Mouse (Mus musculus) forebrain, embryonic 12.5 days (tissue): ENCODE data around the gene Rims1. TPM values are rescaled to one million over a fixed set of nuclear protein-coding genes. Genes with fewer than 3 reads are reported as not detected.

Experiments used
- ATAC-seq: fragments of 200-750 bp; cut with Nextera tagmentation; 2 replicates; pipeline ENCODE4 v1.8.0; 2017; ENCODE audit warnings: moderate TSS enrichment; ENCODE audit not compliant: low FRiP score
- H3K27ac ChIP-seq: fragments of 300-500 bp; sonication (generic); 2 replicates; pipeline ENCODE4 v1.5.1; 2016; ENCODE audit warnings: mild to moderate bottlenecking
- H3K27me3 ChIP-seq: fragments of 300-500 bp; sonication (generic); 2 replicates; pipeline ENCODE4 v1.6.1; 2016; ENCODE audit warnings: mild to moderate bottlenecking
- H3K36me3 ChIP-seq: fragments of 300-500 bp; sonication (generic); replicated peaks from 2 replicates; pipeline ENCODE4 v1.6.1; 2016; ENCODE audit warnings: mild to moderate bottlenecking
- H3K4me1 ChIP-seq: fragments of 300-500 bp; sonication (generic); 2 replicates; pipeline ENCODE4 v1.6.1; 2016
- H3K4me2 ChIP-seq: fragments of 300-500 bp; sonication (generic); 2 replicates; pipeline ENCODE4 v1.6.1; 2016; ENCODE audit warnings: mild to moderate bottlenecking, moderate library complexity
- H3K4me3 ChIP-seq: fragments of 300-500 bp; sonication (generic); replicated peaks from 2 replicates; pipeline ENCODE4 v1.5.1; 2016; ENCODE audit warnings: mild to moderate bottlenecking
- H3K9ac ChIP-seq: fragments of 300-500 bp; sonication (generic); 2 replicates; pipeline ENCODE4 v1.6.1; 2016; ENCODE audit warnings: mild to moderate bottlenecking
- H3K9me3 ChIP-seq: fragments of 300-500 bp; sonication (generic); 2 replicates; pipeline ENCODE4 v1.6.1; 2016
- WGBS: fragments of 180-500 bp; shearing (Covaris S2); methylation state at CpG from one replicate; pipeline ENCODE4 v1.1.7; 2016; 5-methylcytosine and 5-hydroxymethylcytosine counted together
- polyA plus RNA-seq: library from polyadenylated mRNA; unstranded; fragments of >200 nt; fragmentation: Nextera tagmentation; extraction: Ambion mirVana; gene quantifications from 2 replicates; pipeline ENCODE4 v1.2.1, GENCODE M21; 2016

Rims1 gene
- polyA plus RNA-seq, 1 experiment from 2014 or later: 5.4 TPM

DNA sequence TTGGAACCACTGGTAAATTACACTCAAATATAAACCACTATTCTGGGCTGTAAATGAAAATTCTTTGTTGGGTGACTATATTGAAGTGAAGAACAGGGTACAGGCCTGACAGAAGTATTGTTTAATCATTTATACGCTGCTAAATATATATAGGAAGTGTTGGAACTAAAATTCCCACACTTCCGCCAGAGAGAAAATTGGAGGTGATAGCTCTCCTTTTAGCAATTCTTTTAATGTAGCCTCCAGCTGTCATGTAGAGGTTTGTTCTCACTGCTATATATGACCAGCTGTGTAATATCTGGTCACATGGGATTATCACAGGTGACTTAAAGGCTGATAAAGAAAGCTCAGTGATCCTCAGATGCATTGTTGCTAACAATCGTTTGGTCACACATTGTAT is 144.0 kb downstream of the Rims1 start:
- no peaks in the 10 kb centered on the region for H3K36me3 ChIP-seq
- ATAC-seq: no peak

DNA sequence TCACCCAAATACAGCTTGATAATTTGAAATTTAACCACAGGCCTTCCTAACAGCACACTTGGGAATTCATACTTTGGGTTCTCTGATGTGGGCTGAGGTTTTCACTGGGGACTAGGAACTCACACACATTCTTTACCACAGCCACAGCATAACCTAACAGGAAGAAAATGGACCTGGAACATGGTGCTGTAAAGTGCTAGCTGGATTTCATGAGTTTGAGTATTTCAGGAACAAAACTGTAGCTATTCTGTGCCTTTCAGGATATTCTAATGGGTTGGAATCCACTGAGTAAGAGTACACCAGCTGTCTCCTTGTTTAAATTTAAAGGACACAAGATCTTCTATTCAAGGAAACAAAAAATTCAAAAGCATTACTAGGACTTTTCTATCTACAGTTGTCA is 149.8 kb downstream of the Rims1 start:
- H3K4me3 ChIP-seq: no peak overlapping the region
- H3K27me3 ChIP-seq: no peaks in the 10 kb centered on the region
- no peaks in the 10 kb centered on the region for H3K4me1 ChIP-seq
- no peak overlapping the region for H3K4me2 ChIP-seq
- H3K9ac ChIP-seq: no peak overlapping the region
- no peaks in the 10 kb centered on the region for H3K36me3 ChIP-seq
- H3K9me3 ChIP-seq: no peaks in the 10 kb centered on the region
- no peak for ATAC-seq
- H3K27ac ChIP-seq: no peak overlapping the region

More for the DNA sequence above, 144.0 kb downstream of the Rims1 start:
- Histone ChIP-seq H3K4me2 (no peak overlapping the region), H3K4me1 (no peaks in the 10 kb centered on the region), H3K9ac (no peak overlapping the region), H3K27ac (no peak overlapping the region), H3K9me3 (no peaks in the 10 kb centered on the region), H3K4me3 (no peak overlapping the region), H3K27me3 (no peaks in the 10 kb centered on the region)
- 89% methylated on average over 3 of the region's 3 CpGs for WGBS

DNA sequence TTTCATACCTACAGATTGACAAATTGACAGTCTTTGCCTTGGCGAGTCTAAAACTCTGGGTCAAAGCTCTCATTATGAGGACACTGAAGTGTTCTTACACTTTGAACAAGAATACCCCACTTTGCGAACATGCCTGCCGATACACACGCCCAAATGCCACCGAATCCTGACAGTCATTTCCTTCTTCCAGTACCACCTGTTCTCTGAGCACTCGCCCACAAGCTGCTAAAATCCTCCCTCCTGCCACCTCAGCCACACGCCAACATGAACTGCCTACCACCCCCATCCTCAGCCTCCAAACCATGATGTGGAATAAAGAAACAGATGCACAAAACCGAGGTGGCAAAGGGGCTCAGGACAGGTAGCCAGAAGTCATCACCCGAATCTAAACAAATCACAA is 150.9 kb downstream of the Rims1 start:
- Histone ChIP-seq H3K27ac (no peak overlapping the region), H3K27me3 (no peaks in the 10 kb centered on the region), H3K9ac (no peak overlapping the region), H3K4me2 (no peak overlapping the region), H3K4me1 (no peaks in the 10 kb centered on the region), H3K36me3 (no peaks in the 10 kb centered on the region), H3K4me3 (no peak overlapping the region), H3K9me3 (no peaks in the 10 kb centered on the region)
- no peak for ATAC-seq
- 89% methylated on average over 9 of the region's 9 CpGs for WGBS

DNA sequence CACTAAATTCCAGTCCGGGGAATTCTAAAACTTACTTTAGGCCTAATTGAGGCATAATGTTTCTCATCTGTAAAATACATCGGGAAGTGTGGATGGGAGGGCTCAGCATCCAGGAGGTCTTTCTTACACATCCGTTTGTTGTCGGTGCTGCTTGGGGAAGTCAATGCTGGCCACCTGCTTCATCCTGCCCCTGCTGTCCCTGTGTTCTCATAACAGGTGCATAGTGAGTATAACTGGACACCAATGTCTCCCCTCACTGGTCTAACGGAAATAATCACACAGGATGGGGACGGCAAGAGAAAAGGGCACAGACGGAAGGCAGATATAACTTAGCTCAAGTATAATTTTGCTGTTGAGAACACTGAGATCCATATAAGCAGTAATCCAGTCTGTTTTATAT is 155.2 kb downstream of the Rims1 start:
- WGBS: 78% methylated on average over 7 of the region's 7 CpGs

DNA sequence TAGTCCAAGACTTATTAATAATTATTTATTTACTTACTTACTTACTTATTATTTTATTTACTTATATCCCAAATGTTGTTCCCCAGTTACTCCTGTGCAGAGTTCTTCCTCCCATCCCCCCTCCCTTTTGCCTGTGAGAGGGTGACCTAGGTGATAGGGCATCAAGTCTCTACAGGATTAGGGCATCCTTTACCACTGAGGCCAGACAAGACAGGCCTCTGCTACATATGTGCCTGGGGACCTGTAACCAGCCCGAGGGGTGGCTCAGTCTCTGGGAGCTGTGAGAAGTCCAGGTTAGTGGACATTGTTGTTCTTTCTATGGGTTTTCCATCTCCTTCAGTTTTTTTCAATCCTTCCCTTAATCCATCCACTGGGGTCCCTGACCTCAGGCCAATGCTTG is 156.4 kb downstream of the Rims1 start:
- no peak overlapping the region for H3K4me2 ChIP-seq
- H3K9me3 ChIP-seq: no peaks in the 10 kb centered on the region
- H3K27me3 ChIP-seq: no peaks in the 10 kb centered on the region
- no peak for ATAC-seq
- H3K4me3 ChIP-seq: no peak overlapping the region
- H3K27ac ChIP-seq: no peak overlapping the region
- no peak overlapping the region for H3K9ac ChIP-seq
- no peaks in the 10 kb centered on the region for H3K36me3 ChIP-seq
- H3K4me1 ChIP-seq: no peaks in the 10 kb centered on the region
- 64% methylated on average over 1 of the region's 1 CpGs for WGBS

More for the DNA sequence above, 155.2 kb downstream of the Rims1 start:
- no peak overlapping the region for H3K4me3 ChIP-seq
- H3K4me2 ChIP-seq: no peak overlapping the region
- H3K36me3 ChIP-seq: no peaks in the 10 kb centered on the region
- no peak overlapping the region for H3K9ac ChIP-seq
- no peak for ATAC-seq
- H3K27me3 ChIP-seq: no peaks in the 10 kb centered on the region
- no peaks in the 10 kb centered on the region for H3K4me1 ChIP-seq
- no peaks in the 10 kb centered on the region for H3K9me3 ChIP-seq
- no peak overlapping the region for H3K27ac ChIP-seq

DNA sequence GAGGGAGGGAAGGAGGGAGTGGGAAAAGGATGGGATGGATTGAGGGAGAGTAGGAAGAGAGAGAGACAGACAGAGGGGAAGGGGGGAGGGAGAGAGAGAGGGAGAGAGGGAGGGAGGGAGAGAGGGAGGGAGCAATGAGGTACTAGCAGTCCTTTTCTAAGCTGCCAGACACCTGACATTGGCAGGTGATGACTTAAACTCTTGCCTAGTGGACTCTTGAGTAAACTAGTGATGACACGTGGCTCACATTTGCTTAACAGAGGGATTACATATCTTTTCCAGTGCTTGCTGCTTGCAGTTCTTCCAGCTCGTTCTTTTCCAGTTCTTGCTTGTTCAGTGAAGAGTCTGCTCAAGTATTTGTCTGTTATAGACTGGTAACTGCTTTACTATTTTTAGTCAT is 160.5 kb downstream of the Rims1 start:
- H3K9me3 ChIP-seq: no peaks in the 10 kb centered on the region
- 44% methylated on average over 2 of the region's 2 CpGs for WGBS
- H3K9ac ChIP-seq: no peak overlapping the region
- no peak overlapping the region for H3K4me2 ChIP-seq
- no peaks in the 10 kb centered on the region for H3K27me3 ChIP-seq
- ATAC-seq: no peak
- no peaks in the 10 kb centered on the region for H3K36me3 ChIP-seq
- H3K4me3 ChIP-seq: no peak overlapping the region
- H3K27ac ChIP-seq: no peak overlapping the region
- H3K4me1 ChIP-seq: no peaks in the 10 kb centered on the region

DNA sequence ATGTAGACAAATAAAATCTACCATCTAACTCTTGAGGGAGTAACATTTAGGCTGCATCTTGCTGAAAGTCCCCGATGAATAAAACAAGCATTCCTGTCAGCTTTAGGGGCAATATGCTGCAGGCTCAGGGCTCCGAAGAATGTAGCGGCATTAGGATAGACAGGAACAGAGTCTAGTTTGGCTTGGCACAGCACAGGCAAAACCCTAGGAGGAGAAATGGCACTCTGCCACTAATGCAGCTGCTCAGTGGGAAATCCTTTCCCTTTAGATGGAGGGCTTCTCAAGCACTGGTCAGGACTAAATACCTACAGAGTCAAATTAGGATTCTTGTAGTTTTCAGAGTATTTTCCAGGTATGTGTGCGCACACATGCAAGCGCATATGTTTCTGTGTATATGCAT is 165.2 kb downstream of the Rims1 start:
- Histone ChIP-seq H3K9me3 (no peaks in the 10 kb centered on the region), H3K36me3 (no peaks in the 10 kb centered on the region), H3K9ac (no peak overlapping the region), H3K4me2 (no peak overlapping the region), H3K4me1 (no peaks in the 10 kb centered on the region), H3K4me3 (no peak overlapping the region), H3K27ac (no peak overlapping the region), H3K27me3 (no peaks in the 10 kb centered on the region)
- ATAC-seq: no peak
- WGBS: 87% methylated on average over 5 of the region's 5 CpGs

DNA sequence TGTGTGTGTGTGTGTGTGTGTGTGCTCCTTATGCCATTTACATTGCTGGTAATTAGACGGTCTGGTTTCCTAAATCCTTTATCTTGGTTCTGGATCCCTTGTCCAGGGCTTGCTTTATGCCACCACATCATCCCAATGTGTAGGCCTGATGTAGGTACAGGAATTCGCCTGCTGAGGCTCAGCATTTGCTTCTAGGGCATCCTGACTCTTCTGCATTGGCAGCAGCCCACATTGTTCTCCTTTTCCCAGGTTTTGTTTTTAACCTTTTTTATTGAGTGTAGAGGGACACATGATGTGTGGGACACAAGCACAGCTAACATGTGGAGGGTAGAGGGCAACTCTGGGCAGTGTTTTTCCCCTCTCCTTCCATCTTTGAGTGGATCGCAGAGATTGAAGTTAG is 166.1 kb downstream of the Rims1 start:
- Histone ChIP-seq H3K9ac (no peak overlapping the region), H3K4me2 (no peak overlapping the region), H3K4me3 (no peak overlapping the region), H3K36me3 (no peaks in the 10 kb centered on the region), H3K4me1 (no peaks in the 10 kb centered on the region), H3K27me3 (no peaks in the 10 kb centered on the region), H3K27ac (no peak overlapping the region), H3K9me3 (no peaks in the 10 kb centered on the region)
- ATAC-seq: no peak
- WGBS: 82% methylated on average over 3 of the region's 3 CpGs

DNA sequence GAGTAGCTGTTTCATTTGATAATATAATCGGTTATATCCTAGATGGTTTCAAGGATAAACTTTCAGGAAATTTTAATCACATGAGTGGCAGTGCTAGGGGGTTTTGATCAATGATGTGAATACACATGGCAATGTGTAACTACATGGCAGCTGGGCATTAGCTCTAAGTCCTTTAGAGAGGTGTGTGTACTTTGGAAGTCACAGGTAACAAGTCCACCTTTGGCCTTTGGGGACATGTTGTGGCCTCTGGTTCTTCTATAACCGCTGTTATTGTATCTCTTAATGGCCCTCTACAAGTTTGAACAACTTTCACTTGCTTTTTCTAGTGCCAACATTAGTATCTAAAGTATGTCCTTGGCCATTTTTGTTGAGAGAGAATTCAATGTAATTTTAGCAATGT is 171.9 kb downstream of the Rims1 start:
- Histone ChIP-seq H3K36me3 (no peaks in the 10 kb centered on the region), H3K4me3 (no peak overlapping the region), H3K4me2 (no peak overlapping the region), H3K9ac (no peak overlapping the region), H3K27me3 (no peaks in the 10 kb centered on the region), H3K27ac (no peak overlapping the region), H3K4me1 (no peaks in the 10 kb centered on the region), H3K9me3 (no peaks in the 10 kb centered on the region)
- no peak for ATAC-seq
- 93% methylated on average over 2 of the region's 2 CpGs for WGBS

DNA sequence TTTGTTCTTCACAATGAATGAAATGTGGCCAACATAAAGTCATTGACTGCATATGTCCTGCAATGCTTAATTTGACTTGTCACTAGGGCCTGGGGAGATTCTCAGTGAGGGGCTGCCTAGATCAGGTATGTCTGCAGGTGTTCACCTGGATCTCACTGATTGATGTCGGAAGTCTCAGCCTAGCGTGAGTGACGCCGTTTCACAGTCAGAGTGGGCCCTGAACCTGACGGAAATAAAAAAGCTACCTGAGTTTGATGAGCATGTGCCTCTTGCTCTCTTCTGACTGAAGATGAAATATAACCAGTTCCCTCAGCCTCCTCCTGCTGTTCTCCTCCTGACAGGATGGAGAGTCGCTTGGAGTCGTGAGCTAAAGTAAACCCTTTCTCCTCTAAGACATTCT is 173.2 kb downstream of the Rims1 start:
- Histone ChIP-seq H3K36me3 (no peaks in the 10 kb centered on the region), H3K9me3 (no peaks in the 10 kb centered on the region), H3K9ac (no peak overlapping the region), H3K4me3 (no peak overlapping the region), H3K4me1 (no peaks in the 10 kb centered on the region), H3K4me2 (no peak overlapping the region), H3K27ac (no peak overlapping the region), H3K27me3 (no peaks in the 10 kb centered on the region)
- no peak for ATAC-seq
- WGBS: 87% methylated on average over 7 of the region's 7 CpGs

DNA sequence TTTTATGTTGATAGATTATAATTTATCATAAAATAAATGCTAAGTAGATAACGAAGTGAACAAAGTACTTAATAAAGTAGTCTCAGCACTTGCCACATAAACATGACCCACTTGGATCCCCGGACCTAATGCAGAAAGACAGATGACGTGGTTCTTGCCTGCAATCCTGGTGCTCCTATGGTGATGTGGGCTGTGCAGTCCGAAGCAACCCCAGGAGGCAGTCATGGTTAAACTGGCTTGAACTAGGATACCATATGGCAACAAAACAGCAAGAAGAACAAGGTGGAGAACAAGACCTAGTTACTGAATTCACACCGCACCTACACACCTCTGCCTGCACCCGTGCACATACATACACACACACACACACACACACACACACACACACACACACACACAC is 173.8 kb downstream of the Rims1 start:
- Histone ChIP-seq H3K4me1 (no peaks in the 10 kb centered on the region), H3K9ac (no peak overlapping the region), H3K4me3 (no peak overlapping the region), H3K36me3 (no peaks in the 10 kb centered on the region), H3K4me2 (no peak overlapping the region), H3K27me3 (no peaks in the 10 kb centered on the region), H3K9me3 (no peaks in the 10 kb centered on the region), H3K27ac (no peak overlapping the region)
- 87% methylated on average over 6 of the region's 6 CpGs for WGBS
- ATAC-seq: no peak

DNA sequence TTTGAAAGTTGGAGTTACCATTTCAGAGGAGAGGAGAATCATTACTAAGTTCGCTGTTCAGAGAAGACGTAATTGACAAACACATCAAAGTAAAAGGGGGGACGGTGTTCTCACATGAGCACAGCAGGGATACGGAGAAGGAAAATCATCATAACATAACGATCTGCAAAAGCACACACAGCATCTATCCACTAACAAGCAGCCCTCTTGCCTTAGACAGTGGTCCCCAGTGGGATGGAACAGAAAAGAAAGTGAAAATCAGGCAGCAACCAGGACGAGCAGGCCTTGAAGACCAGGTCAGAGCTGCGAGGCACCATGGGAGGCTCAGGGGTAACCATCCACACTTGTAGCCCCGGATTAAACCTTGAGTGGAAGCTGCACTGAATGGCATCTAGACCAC is 176.8 kb downstream of the Rims1 start:
- Histone ChIP-seq H3K4me2 (no peak overlapping the region), H3K4me3 (no peak overlapping the region), H3K27me3 (no peaks in the 10 kb centered on the region), H3K4me1 (no peaks in the 10 kb centered on the region), H3K36me3 (no peaks in the 10 kb centered on the region), H3K27ac (no peak overlapping the region), H3K9me3 (no peaks in the 10 kb centered on the region), H3K9ac (no peak overlapping the region)
- 63% methylated on average over 8 of the region's 8 CpGs for WGBS
- ATAC-seq: no peak

DNA sequence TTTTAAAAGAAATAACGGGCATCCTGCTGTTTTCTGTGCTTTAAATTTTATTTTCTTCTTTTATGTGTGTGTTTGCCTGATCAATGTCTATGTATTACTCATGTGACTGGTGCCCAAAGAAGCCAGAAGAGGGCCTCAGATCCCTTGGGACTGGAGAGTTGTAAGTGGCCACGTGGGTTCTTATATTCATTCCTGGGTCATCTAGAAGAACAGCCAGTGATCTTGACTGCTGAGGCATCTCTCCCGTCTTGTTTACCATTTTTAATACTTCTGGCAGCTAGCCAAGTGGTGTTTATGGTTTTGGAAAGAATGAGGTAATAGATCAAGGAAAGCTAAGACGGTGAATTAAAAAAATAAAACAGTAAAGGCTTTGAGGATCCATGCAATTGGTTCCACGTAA is 178.8 kb downstream of the Rims1 start:
- ATAC-seq: peak; percentile 55; the same call in 1 of the 2 replicates
- H3K4me1 ChIP-seq: no peaks in the 10 kb centered on the region
- no peaks in the 10 kb centered on the region for H3K36me3 ChIP-seq
- H3K4me3 ChIP-seq: no peak overlapping the region
- H3K9me3 ChIP-seq: no peaks in the 10 kb centered on the region
- no peak overlapping the region for H3K9ac ChIP-seq
- no peak overlapping the region for H3K27ac ChIP-seq
- 60% methylated on average over 5 of the region's 5 CpGs for WGBS
- H3K27me3 ChIP-seq: no peaks in the 10 kb centered on the region
- no peak overlapping the region for H3K4me2 ChIP-seq

DNA sequence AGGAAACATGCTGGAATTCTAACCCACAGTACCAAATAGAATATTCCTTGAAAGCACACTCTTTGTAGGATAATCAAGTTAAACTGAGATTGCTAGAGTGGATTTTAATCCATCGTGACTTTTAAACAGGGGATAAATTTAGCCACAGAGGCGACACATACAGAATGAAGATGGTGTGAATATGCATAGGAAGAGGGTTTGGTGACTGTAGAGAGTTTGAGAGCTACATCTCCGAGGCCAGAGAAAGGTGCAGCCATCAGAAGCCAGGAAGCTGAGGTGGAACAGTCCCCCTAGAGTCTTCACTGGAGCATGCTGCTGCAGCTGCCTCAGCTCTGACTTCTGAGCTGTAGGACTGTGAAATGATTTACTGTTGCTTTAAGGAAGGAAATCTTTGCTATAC is 179.5 kb downstream of the Rims1 start:
- no peaks in the 10 kb centered on the region for H3K27me3 ChIP-seq
- WGBS: 80% methylated on average over 3 of the region's 3 CpGs
- H3K27ac ChIP-seq: no peak overlapping the region

More for the DNA sequence above, 179.5 kb downstream of the Rims1 start:
- Histone ChIP-seq H3K4me1 (no peaks in the 10 kb centered on the region), H3K4me2 (no peak overlapping the region), H3K9ac (no peak overlapping the region), H3K4me3 (no peak overlapping the region), H3K36me3 (no peaks in the 10 kb centered on the region), H3K9me3 (no peaks in the 10 kb centered on the region)
- no peak for ATAC-seq
